Mouse (Mus musculus): ENCODE data around the gene Rmdn2.

Gene Rmdn2

GRCm38 (mm10) chr17:79708168-79708567, 96.5 kb downstream of the Rmdn2 start:
- DNase-seq (ENCODE audit: low spot score) = no peak

- no peak for DNase-seq (ENCODE audit: low spot score)
Observed at GRCm38 (mm10) chr17:79709718-79710117, 98.1 kb downstream of the Rmdn2 start.

- no peak for DNase-seq (ENCODE audit: low spot score)
Observed at GRCm38 (mm10) chr17:79710246-79710842, 98.7 kb downstream of the Rmdn2 start.

DNA sequence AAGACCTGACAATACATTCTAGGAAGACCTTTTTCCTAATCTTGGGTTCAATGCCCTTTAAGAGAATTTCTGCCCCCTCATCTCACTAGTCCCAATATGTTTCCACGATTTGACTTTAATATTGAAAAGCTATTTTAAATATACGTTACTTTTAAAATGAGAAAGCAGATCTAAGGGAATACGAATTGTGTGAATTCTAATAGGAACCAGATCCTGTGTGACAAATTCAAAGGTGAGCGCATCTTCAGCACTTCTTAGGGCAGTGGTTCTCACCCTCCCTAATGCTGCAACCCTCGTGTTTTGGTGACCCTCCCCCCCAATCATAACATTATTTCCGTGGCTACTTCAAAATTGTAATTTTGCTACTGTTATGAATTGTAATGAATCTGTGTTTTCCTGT, 100.3 kb downstream of the Rmdn2 start:
- DNase-seq (ENCODE audit: low spot score) = no peak

- DNase-seq (ENCODE audit: low spot score) = no peak
Observed at GRCm38 (mm10) chr17:79712536-79712935, 100.9 kb downstream of the Rmdn2 start.

- peak; percentile 40 for DNase-seq (ENCODE audit: low spot score)
Observed at GRCm38 (mm10) chr17:79713276-79713642, 101.6 kb downstream of the Rmdn2 start.

- peak; percentile 59 for DNase-seq (ENCODE audit: low spot score)
Observed at GRCm38 (mm10) chr17:79713643-79714367, 102.1 kb downstream of the Rmdn2 start.

DNA sequence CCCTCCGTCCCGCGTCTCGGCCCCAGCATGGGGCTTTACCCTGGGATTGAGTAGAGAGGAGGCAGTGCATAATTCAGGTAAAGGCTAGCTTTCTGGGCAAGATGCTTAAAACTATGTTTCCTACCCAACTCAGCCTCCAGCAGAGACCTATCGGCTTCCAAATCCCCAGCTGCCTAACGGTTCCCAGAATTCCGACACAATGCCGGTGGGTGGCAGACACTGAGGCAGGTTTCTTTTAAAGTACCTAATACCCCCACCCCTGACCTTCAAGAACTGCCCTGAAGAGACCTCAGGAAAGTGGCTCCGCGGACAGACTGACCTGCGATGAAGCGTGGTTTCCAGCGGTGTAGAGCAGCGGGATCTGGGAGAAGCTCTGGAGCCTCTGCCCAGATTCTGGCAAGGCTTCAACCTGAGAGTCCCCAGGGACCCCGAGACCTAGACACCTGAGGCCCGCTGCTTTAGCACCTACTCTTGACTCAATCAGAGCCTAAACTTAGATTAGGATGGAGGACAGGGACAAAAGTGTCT, 102.8 kb downstream of the Rmdn2 start:
- peak; percentile 45 for DNase-seq (ENCODE audit: low spot score)

GRCm38 (mm10) chr17:79714931-79715637, 103.4 kb downstream of the Rmdn2 start, which contains the start of gene Cyp1b1:
Gene Cyp1b1, minus strand, starts transcription at chr17:79715061.
- DNase-seq (ENCODE audit: low spot score) = peak; percentile 73

DNA sequence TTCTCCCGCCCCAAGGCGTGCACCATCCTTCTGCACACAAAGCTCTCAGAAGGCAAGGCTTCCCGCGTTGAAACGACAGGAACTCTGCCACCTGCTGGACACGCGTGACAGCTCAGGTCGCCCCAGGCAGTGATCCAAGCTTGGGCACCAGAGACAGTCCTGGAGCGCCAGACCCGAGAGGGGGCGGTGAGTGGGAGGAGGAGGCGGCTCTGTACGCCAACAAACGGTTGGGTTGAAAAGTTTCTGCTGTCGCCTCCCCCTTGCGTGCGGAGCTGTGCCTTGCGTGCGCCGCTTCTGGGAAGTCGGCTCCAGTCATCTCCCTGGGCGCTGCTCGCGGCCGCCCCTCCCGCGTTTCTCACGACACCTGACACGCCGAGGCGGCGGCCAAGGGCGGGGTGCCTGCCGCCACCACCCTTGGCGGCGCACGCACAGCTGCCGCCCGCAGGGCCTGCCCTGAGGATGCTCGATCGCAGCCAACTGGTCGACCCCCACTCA, 104.0 kb downstream of the Rmdn2 start:
- DNase-seq (ENCODE audit: low spot score) = peak; percentile 94

DNA sequence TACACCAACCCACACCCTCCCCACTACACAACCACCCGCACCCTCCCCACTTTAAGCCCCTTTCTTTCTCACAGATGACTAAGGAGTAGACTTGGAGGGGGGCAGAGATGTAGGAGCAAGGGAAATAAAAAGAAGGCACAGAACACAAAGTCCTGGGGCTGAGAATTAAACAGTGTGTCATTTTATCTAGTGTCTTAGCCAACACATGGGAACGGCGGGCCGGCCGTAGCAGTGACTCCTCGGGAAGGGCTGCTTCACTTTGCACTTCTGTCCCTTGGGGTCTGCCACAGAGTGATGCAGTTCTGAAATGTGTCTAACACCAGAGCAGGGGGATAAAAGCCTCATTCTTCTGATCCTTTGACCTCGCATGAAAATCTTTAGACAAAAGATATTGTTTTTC, 109.0 kb downstream of the Rmdn2 start:
- no peak for DNase-seq (ENCODE audit: low spot score)

GRCm38 (mm10) chr17:79726613-79727012, 115.0 kb downstream of the Rmdn2 start:
- no peak for DNase-seq (ENCODE audit: low spot score)

- DNase-seq (ENCODE audit: low spot score) = no peak
Observed at GRCm38 (mm10) chr17:79728053-79728584, 116.5 kb downstream of the Rmdn2 start.

GRCm38 (mm10) chr17:79728585-79729503, 117.2 kb downstream of the Rmdn2 start:
- no peak for DNase-seq (ENCODE audit: low spot score)

DNA sequence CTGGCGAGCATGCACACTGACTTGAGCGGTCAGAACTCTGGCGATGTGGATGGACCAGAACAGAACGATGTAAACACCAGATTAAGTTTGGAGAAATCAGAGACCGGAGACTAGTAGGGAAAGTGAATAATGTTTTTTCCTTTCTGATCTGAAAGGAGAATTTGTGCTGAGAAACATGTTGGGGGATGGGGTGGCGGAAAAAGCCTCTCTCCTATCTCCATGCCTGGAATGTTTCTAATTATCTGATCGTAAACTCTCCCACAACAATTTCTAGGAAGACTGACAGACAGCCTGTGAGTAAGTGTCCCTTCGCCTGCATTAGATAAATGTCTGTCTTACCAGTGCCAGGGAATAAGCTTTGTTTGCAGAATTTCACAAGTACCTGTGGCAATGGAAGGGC, 119.3 kb downstream of the Rmdn2 start:
- DNase-seq (ENCODE audit: low spot score) = no peak

GRCm38 (mm10) chr17:79733039-79733438, 121.4 kb downstream of the Rmdn2 start:
- DNase-seq (ENCODE audit: low spot score) = no peak

DNA sequence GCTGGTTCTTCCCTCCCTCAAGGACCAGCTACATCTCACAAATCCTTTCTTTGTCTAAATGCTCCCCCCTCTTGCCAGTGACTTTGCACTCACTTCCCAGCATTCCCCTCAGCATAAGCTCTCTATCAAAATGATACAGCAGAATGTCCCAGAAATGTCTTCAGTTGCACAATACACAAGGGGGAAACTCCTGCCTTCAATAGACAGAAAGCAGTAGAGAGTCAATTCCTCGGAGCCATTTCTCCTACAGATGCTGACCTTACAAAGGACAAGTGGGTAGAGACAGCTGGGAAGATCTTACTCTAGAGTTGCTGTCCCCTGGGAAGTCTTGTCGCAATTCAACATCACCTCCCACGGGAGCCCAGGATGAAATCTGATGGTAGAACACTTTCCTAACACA, 125.9 kb downstream of the Rmdn2 start:
- DNase-seq (ENCODE audit: low spot score) = no peak

- DNase-seq (ENCODE audit: low spot score) = no peak
Observed at GRCm38 (mm10) chr17:79738847-79739498, 127.3 kb downstream of the Rmdn2 start.

DNA sequence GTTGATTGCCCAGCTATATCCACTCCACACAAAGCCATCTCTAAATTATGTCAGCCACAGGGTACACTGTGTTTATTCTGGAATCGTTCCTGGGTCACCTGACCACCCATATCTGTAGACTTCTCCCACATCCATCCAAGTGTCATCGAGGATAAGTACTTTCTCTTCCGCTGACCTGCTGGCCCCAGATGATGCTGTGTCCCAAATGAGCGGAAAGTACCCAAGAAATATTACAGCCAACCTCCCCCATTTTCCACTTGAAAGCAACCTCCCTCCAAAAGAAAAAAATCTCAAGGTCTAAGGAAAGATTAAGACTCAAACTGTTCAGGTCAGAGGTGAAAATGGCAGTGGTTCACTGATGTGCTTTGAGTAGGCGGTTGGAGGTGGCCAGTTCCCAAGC, 131.0 kb downstream of the Rmdn2 start:
- DNase-seq (ENCODE audit: low spot score) = no peak

Measured in ovary, postnatal 36 days (tissue).